Mouse (Mus musculus): ENCODE measurements around the gene Chn2. TPM values are rescaled to one million over a fixed set of nuclear protein-coding genes. Genes with fewer than 3 reads are reported as not detected.

Chn2 gene
- polyA plus RNA-seq, 1 experiment from 2014 or later = 12.4 TPM

DNA sequence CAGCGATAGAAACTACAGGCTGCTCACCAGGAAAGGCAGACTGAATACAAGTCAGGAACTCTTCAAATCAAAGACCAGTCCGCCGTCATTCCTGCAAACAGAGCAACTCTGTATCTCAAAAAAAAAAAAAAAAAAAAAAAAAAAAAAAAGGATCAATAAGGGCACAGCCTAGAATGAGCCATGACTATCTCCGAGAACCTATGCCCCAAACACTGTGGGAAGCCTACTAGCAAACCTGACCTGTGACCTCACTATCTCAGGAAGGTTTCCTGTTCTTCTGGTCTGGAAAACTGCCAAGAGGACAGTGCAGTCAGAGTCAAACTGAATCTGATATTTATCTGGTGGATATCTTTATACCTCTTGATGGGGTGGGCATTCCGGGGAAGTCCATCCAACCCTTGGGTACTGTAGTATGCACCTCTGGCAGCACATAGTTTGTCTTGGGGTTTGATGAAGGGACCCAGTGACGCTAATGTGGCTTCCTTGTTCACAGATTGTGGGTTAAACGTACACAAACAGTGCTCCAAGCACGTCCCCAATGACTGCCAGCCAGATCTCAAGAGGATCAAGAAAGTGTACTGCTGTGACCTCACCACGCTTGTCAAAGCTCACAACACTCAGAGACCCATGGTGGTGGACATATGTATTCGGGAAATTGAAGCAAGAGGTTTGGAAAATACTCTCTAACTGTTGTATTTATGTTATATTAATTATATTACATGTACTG, 250.6 kb downstream of the Chn2 start:
- H3K9ac ChIP-seq = no peak overlapping the region
- H3K4me2 ChIP-seq (replicated peaks) = no peak overlapping the region
- H3K9me3 ChIP-seq = no peaks in the 10 kb centered on the region
- no peaks in the 10 kb centered on the region for H3K27me3 ChIP-seq
- no peak overlapping the region for H3K4me3 ChIP-seq
- ATAC-seq (ENCODE audit: low FRiP score, low read depth) = no peak
- WGBS = 81% methylated on average over 10 of the region's 10 CpGs
- peaks cover 6% of the 10 kb centered on the region; the same call in 1 of the 2 replicates for H3K4me1 ChIP-seq
- H3K36me3 ChIP-seq = no peaks in the 10 kb centered on the region
- no peak overlapping the region for H3K27ac ChIP-seq

DNA sequence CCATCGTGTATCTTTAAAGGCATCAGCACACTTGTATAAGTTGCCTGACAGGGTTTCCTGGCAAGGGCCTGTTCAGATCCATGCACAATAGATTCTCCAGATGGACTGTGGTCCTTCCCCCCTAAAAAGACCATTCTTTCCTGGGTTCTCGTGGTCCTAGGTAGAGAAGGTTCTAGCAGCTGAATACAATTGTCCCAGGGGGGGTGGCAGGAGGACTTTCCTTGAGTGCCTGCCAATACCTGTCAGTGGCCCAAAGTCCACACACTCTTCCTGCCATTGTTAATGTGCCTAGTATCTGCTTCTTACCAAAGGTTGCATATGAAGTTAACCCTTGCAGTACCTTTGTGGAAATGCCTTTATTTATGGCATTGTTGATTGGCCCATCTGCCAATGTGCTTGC, 257.9 kb downstream of the Chn2 start:
- H3K4me3 ChIP-seq = no peak overlapping the region
- whole genome bisulfite sequencing = 75% methylated on average over 2 of the region's 2 CpGs
- H3K27me3 ChIP-seq = no peaks in the 10 kb centered on the region
- no peaks in the 10 kb centered on the region for H3K4me1 ChIP-seq
- H3K27ac ChIP-seq = no peak overlapping the region
- H3K9ac ChIP-seq = no peak overlapping the region
- no peak for ATAC-seq (ENCODE audit: low FRiP score, low read depth)
- H3K36me3 ChIP-seq = peaks cover 6% of the 10 kb centered on the region
- H3K9me3 ChIP-seq = no peaks in the 10 kb centered on the region
- no peak overlapping the region for H3K4me2 ChIP-seq (replicated peaks)

DNA sequence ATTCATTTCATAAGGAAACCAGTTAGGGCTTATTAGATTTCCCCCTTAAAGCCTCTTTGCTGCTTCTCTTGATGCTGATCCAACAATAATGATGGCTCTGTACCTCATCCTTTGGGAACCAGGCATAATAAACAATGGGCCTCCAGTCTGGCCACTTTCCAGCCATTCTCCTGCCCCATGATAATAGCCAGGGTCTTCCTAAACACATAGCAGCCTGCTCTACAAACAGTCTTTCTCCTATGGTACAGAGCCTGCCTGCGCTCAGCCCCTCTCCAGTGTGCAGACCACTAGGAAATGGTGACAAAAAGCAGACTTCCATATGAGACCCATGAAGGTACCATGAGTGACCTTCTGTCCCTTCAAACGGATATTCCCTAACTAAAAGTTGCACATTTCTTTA, 260.1 kb downstream of the Chn2 start:
- WGBS = 78% methylated on average over 2 of the region's 2 CpGs

DNA sequence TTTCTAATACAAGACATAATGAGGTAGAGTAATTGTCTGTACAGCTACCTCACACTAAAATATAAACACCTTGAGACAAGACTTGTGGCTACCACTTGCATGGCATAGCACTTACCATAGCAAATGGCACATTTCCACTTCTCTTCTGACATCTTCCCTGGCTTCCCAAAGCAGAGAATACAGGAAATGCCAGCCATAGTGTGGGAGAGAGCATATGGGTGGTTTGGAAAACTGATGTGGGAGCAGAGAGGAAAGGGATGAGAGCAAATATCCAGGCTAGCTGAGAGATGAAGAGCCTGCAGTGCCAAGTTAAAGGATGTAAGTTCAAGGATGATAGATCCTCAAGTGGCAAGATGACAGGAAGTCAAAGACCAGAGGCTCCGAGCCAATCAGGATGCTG, 266.4 kb downstream of the Chn2 start:
- ATAC-seq (ENCODE audit: low FRiP score, low read depth) = no peak
- H3K9ac ChIP-seq = no peak overlapping the region
- no peak overlapping the region for H3K4me2 ChIP-seq (replicated peaks)
- no peaks in the 10 kb centered on the region for H3K36me3 ChIP-seq
- H3K4me3 ChIP-seq = no peak overlapping the region
- H3K27ac ChIP-seq = no peak overlapping the region
- 52% methylated on average over 1 of the region's 1 CpGs for WGBS
- no peaks in the 10 kb centered on the region for H3K27me3 ChIP-seq
- no peaks in the 10 kb centered on the region for H3K9me3 ChIP-seq
- peaks cover 20% of the 10 kb centered on the region; the same call in 1 of the 2 replicates for H3K4me1 ChIP-seq

More for the DNA sequence above, 260.1 kb downstream of the Chn2 start:
- H3K27me3 ChIP-seq = no peaks in the 10 kb centered on the region
- H3K4me2 ChIP-seq (replicated peaks) = no peak overlapping the region
- ATAC-seq (ENCODE audit: low FRiP score, low read depth) = no peak
- H3K4me1 ChIP-seq = peaks cover 12% of the 10 kb centered on the region; the same call in 1 of the 2 replicates
- no peak overlapping the region for H3K9ac ChIP-seq
- no peaks in the 10 kb centered on the region for H3K9me3 ChIP-seq
- peaks cover 6% of the 10 kb centered on the region for H3K36me3 ChIP-seq
- no peak overlapping the region for H3K27ac ChIP-seq
- H3K4me3 ChIP-seq = no peak overlapping the region

DNA sequence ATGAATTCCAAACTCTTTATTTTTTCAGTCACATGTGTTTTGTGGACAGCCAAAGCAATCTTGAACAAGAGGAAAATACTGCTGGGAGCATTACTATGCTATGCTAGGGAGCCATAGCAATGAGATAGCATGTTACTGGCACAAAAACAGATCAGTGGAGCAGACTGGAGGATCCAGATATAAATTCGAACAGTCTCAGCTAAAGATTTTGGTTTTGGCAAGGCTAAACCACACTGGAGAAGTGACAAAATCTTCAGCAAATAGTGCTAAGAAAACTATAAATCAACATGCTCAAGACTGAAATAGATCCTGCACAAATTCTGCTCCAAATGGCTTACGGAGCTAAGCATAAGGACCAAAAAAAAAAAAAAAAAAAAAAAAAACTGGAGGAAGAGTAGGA, 273.7 kb downstream of the Chn2 start:
- no peak overlapping the region for H3K4me3 ChIP-seq
- no peak for ATAC-seq (ENCODE audit: low FRiP score, low read depth)
- WGBS = 77% methylated on average over 2 of the region's 2 CpGs
- H3K27ac ChIP-seq = no peak overlapping the region
- H3K4me1 ChIP-seq = no peaks in the 10 kb centered on the region
- H3K27me3 ChIP-seq = no peaks in the 10 kb centered on the region
- H3K9me3 ChIP-seq = no peaks in the 10 kb centered on the region
- H3K36me3 ChIP-seq = no peaks in the 10 kb centered on the region
- H3K9ac ChIP-seq = no peak overlapping the region
- H3K4me2 ChIP-seq (replicated peaks) = no peak overlapping the region

DNA sequence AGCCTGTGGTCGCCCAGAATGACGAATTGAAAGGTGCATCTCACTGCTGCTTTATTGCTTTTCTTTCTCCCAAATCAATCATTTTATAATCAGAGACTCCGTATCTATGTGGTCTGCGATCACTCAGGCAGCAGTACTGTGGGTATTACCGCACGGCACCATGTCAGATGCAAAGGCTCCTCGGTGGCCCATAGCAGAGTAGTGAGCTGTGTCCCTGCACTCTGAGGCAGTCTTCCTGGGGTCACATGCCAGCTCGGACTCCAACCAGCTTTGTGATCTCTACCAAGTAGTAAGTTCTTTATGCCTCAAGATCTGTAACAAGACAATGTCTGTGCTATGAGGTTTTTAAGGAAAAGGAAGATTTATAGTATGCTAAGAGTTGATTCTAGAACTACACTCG, 279.3 kb downstream of the Chn2 start:
- H3K27me3 ChIP-seq = peaks cover 9% of the 10 kb centered on the region
- H3K9ac ChIP-seq = no peak overlapping the region
- H3K4me1 ChIP-seq = no peaks in the 10 kb centered on the region
- H3K27ac ChIP-seq = no peak overlapping the region
- H3K36me3 ChIP-seq = no peaks in the 10 kb centered on the region
- no peak for ATAC-seq (ENCODE audit: low FRiP score, low read depth)
- no peak overlapping the region for H3K4me2 ChIP-seq (replicated peaks)
- no peak overlapping the region for H3K4me3 ChIP-seq
- H3K9me3 ChIP-seq = no peaks in the 10 kb centered on the region
- 86% methylated on average over 9 of the region's 9 CpGs for WGBS

DNA sequence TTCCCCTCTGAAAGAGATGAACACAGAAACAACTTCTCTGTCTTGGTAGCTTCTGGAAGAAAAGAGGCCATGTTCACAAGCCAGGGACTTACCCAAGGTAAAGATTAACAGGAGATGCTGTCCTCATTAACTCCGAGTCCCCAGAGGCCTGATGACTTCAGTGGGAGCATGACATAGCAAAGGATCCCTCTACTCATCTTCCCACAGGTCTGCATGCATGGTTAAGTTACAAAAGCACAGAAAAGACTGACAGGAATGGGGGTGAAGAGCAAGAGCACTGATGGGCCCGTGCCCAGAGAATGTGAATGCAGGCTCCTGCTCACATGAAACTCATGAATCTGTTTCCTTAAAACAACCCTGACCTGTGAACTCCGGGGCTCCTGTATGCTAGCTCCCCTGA, 279.8 kb downstream of the Chn2 start:
- Histone ChIP-seq H3K9ac (no peak overlapping the region), H3K4me2 (replicated peaks) (no peak overlapping the region), H3K4me1 (no peaks in the 10 kb centered on the region), H3K4me3 (no peak overlapping the region), H3K27me3 (peaks cover 14% of the 10 kb centered on the region), H3K36me3 (no peaks in the 10 kb centered on the region), H3K27ac (no peak overlapping the region), H3K9me3 (no peaks in the 10 kb centered on the region)
- WGBS = 78% methylated on average over 3 of the region's 3 CpGs
- ATAC-seq (ENCODE audit: low FRiP score, low read depth) = no peak

DNA sequence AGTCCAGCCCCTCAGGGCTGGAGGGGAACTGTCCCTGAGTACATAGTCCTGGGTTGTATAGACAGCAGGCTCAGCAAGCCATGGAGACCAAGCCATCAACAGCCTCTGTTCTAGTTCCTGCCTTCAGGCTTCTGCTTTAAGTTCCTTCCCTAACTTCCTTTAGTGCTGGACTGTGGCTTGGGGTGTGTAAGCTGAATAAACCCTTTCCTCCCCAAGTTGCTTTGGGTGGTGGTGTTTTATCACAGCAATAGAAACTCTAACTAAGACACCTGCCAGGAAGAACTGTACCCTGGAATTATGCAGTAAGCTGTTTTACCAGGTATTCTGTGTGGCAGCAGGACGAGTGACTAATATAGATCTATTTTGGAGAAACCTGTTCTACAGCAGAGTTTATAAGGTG, 280.9 kb downstream of the Chn2 start:
- Histone ChIP-seq H3K9ac (no peak overlapping the region), H3K4me3 (no peak overlapping the region), H3K36me3 (no peaks in the 10 kb centered on the region), H3K4me1 (no peaks in the 10 kb centered on the region), H3K27ac (no peak overlapping the region), H3K27me3 (peaks cover 24% of the 10 kb centered on the region), H3K9me3 (no peaks in the 10 kb centered on the region), H3K4me2 (replicated peaks) (no peak overlapping the region)
- 71% methylated on average over 1 of the region's 1 CpGs for WGBS
- ATAC-seq (ENCODE audit: low FRiP score, low read depth) = no peak

DNA sequence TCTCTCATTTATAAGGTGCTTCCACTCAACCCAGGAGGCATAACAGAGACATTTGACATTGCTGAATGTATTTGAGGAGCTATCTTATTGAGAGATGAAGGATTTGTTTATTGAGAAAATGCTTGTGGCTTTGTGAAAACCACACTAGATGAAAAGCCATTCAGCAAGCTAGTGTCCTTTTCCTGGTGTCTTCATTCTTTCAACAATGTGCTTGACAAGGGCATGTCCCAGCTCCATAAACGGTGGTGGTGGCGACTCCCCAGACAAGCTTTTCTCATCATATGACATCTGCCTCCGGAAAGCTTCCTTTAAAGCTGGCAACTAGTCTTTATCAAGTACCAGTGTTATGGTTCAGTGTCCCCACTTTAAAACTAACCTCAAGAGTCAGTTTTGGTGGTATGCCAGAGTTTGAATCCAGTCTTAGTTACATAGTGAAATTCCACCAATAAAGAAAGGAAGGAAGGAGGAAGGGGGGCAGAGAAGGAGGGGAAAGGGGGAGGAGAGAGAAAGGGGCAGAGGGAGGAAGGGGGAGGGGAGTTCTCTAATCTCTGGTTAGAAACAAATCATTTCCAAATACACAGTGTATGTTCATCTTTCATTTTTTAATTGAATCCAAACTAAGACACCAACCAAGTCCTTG, 286.0 kb downstream of the Chn2 start, which contains the start of gene Prr15:
TSS of gene Prr15 (plus strand) at position 590 of the 640 bp plus-strand sequence.
- Histone ChIP-seq H3K4me1 (peaks cover 16% of the 10 kb centered on the region), H3K36me3 (no peaks in the 10 kb centered on the region), H3K4me3 (peak within 1 kb of the TSS; percentile 47), H3K4me2 (replicated peaks) (peak within 1 kb of the TSS; percentile 94), H3K9ac (0 out of 2 replicates have a peak within 1 kb of the TSS, but pooled peaks have one; percentile 51), H3K27me3 (peaks cover 71% of the 10 kb centered on the region), H3K9me3 (no peaks in the 10 kb centered on the region), H3K27ac (no peak within 1 kb of the TSS)
- 64% methylated on average over 3 of the region's 3 CpGs for WGBS
- ATAC-seq (ENCODE audit: low FRiP score, low read depth) = no peak

DNA sequence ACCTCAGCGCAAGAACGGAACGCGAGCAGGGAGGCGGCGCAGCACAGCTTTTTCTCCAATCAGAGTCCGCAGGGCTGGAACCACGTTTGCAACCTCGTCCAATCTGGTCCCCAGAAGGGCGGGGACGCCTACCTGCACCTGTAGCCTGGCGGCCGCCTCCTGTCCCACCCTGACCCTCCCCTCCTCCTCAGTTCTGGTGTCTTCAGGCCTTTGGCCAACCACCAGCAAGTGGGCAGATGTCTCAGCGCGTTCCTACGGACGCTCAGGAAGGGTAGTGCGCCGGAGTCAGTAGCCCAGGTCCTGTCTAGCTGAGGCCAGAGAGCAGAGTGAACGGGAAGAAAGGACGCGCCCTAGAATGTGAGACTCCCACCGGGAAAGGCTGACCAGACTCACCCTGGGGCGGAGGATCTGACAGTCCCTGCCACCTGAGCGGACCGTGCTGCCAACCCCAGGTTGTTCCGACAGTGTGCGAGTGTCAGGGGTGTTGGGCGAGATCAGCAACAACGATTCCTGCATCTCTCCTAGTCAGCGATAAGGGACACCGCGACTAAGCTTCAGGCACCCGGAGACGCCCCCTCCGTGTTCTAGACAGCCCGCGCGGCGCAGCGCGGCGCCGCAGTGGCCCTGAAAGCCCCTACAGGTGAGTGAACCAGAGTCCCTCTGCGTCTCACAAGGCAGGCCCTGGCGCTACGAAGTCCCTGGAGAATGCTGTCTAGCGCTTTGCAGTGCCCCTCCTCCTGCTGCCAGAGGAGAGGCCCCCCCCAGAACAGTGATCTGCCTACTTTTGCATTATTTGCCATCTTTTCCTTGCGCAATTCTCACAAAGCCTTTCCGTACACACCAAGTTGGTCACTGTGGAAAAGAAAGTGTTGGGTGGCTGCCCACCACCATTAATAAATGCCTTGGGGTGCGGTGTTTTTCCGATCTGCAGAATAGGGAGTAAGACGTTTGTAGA, 287.6 kb downstream of the Chn2 start:
- Histone ChIP-seq H3K27ac (no peak overlapping the region), H3K4me1 (peaks cover 26% of the 10 kb centered on the region), H3K4me2 (replicated peaks) (peak overlapping the region; percentile 94), H3K9ac (peak overlapping the region; percentile 51), H3K4me3 (peak overlapping the region; percentile 47), H3K36me3 (no peaks in the 10 kb centered on the region), H3K9me3 (no peaks in the 10 kb centered on the region), H3K27me3 (peaks cover 75% of the 10 kb centered on the region)
- under 1% methylated on average over 53 of the region's 53 CpGs for whole genome bisulfite sequencing
- ATAC-seq (ENCODE audit: low FRiP score, low read depth) = peak; percentile 72

DNA sequence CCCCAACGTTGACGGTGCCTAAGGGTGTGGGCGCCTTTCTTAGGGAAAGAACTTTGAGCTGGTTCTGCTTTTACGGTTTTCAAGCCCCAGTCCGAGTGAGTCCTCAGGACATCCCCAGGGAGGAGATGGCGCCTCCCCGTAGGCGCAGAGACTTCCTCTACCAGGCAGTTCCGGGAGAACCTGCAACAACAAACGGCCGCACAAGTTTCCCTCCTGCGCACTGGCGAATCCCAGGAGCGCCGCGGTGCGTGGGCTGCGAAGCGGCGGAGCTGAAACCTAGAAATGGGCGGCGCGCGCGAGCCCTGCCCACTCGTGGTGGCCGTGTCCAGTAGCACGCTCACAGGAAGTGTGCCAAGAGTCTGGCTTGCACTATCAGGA, 288.3 kb downstream of the Chn2 start:
- H3K4me2 ChIP-seq (replicated peaks) = peak overlapping the region; percentile 94
- peaks cover 75% of the 10 kb centered on the region for H3K27me3 ChIP-seq
- H3K36me3 ChIP-seq = no peaks in the 10 kb centered on the region
- no peaks in the 10 kb centered on the region for H3K9me3 ChIP-seq
- no peak for ATAC-seq (ENCODE audit: low FRiP score, low read depth)
- no peak overlapping the region for H3K27ac ChIP-seq
- peak overlapping the region; percentile 47 for H3K4me3 ChIP-seq
- peaks cover 32% of the 10 kb centered on the region for H3K4me1 ChIP-seq
- WGBS = 1% methylated on average over 28 of the region's 28 CpGs
- H3K9ac ChIP-seq = peak overlapping the region; percentile 51; the same call in 1 of the 2 replicates

DNA sequence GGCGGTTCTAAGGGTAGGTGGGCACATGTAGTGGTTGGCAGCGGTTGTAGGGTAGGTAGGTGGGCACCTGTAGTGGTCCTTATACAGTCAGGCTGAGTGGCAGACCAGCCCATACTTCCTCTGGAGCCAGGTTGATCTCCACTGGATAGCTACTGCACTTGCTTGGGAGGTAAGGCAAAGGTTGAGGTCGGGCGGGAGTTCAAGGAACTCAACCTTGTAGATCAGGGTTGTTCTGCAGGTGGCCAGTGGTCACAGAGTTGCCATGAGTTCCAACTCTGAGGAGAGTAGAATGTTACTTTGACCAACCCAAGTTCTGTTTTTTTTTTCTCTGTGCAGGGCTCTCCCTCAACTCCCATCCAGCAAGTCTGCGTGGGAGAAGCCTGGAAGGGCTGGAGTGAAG, 289.4 kb downstream of the Chn2 start:
- ATAC-seq (ENCODE audit: low FRiP score, low read depth) = no peak
- Histone ChIP-seq H3K9me3 (no peaks in the 10 kb centered on the region), H3K9ac (no peak overlapping the region), H3K27ac (no peak overlapping the region), H3K4me1 (peaks cover 42% of the 10 kb centered on the region), H3K36me3 (no peaks in the 10 kb centered on the region), H3K27me3 (peaks cover 71% of the 10 kb centered on the region), H3K4me2 (replicated peaks) (no peak overlapping the region), H3K4me3 (no peak overlapping the region)
- WGBS = 93% methylated on average over 5 of the region's 5 CpGs
